Mouse (Mus musculus) heart, embryonic 14.5 days (tissue): ENCODE measurements at regions not wholly inside any gene's neighbourhood (a gene's known extent, or its start where the extent isn't known, plus 50 kb on each side); places are given as distances from the start of the nearest gene placed in this dataset.
A peak's percentile ranks its signal among the peaks of the same experiment; 100 is the strongest.

ENCODE experiments used
- ATAC-seq: fragments of 200-750 bp; cut with Nextera tagmentation; 2 replicates; pipeline ENCODE4 v1.8.0; 2017; ENCODE audit warnings: low read depth, moderate TSS enrichment; ENCODE audit not compliant: insufficient number of reproducible peaks, insufficient read depth, low FRiP score
- H3K27ac ChIP-seq, 2 experiments: fragments of 200-500 bp in 1 of 2; fragments of 300-500 bp in 1 of 2; sonication (generic) in 1 of 2; replicated peaks in 1 of 2; 2 replicates each; pipeline ENCODE4 v1.5.1; 2012 to 2014; ENCODE audit warnings: low read depth in 2 of 2, low read length in 2 of 2, control low read depth in 1 of 2, mild to moderate bottlenecking in 1 of 2, mixed read lengths in 1 of 2; ENCODE audit not compliant: control insufficient read depth in 1 of 2, insufficient read depth in 1 of 2
- H3K27me3 ChIP-seq: fragments of 300-500 bp; sonication (generic); 2 replicates; pipeline ENCODE4 v1.6.1; 2014; ENCODE audit warnings: mild to moderate bottlenecking, low read length, control low read depth; ENCODE audit not compliant: control insufficient read depth, insufficient read depth
- H3K36me3 ChIP-seq: fragments of 300-500 bp; sonication (generic); 2 replicates; pipeline ENCODE4 v1.6.1; 2014; ENCODE audit warnings: mild to moderate bottlenecking, control low read depth, low read length, mixed read lengths; ENCODE audit not compliant: control insufficient read depth, insufficient read depth
- H3K4me1 ChIP-seq, 2 experiments: fragments of 200-500 bp in 1 of 2; fragments of 300-500 bp in 1 of 2; sonication (generic) in 1 of 2; 2 replicates each; pipeline ENCODE4 v1.6.1; 2012 to 2014; ENCODE audit warnings: low read length in 2 of 2, control low read depth in 1 of 2, mixed read lengths in 1 of 2; ENCODE audit not compliant: control insufficient read depth in 2 of 2, insufficient read depth in 2 of 2
- H3K4me2 ChIP-seq: fragments of 300-500 bp; sonication (generic); 2 replicates; pipeline ENCODE4 v1.6.1; 2014; ENCODE audit warnings: mild to moderate bottlenecking, low read length
- H3K4me3 ChIP-seq, 2 experiments: fragments of 200-500 bp in 1 of 2; fragments of 300-500 bp in 1 of 2; sonication (generic) in 1 of 2; 2 replicates each; pipeline ENCODE4 v1.5.1; 2012 to 2014; ENCODE audit warnings: low read length in 2 of 2, mild to moderate bottlenecking in 2 of 2, control low read depth in 1 of 2, low read depth in 1 of 2, moderate library complexity in 1 of 2; ENCODE audit not compliant: control insufficient read depth in 1 of 2, insufficient read depth in 1 of 2
- H3K9ac ChIP-seq: fragments of 300-500 bp; sonication (generic); 2 replicates; pipeline ENCODE4 v1.6.1; 2014; ENCODE audit warnings: mild to moderate bottlenecking, low read length
- H3K9me3 ChIP-seq: fragments of 300-500 bp; sonication (generic); 2 replicates; pipeline ENCODE4 v1.6.1; 2016; ENCODE audit warnings: low read length, control low read depth; ENCODE audit not compliant: control insufficient read depth
- WGBS: fragments of 180-500 bp; shearing (Covaris S2); extraction: QIAGEN DNeasy Blood & Tissue Kit; methylation state at CpG from one replicate; pipeline ENCODE4 v1.1.7; 2014; 5-methylcytosine and 5-hydroxymethylcytosine counted together

DNA sequence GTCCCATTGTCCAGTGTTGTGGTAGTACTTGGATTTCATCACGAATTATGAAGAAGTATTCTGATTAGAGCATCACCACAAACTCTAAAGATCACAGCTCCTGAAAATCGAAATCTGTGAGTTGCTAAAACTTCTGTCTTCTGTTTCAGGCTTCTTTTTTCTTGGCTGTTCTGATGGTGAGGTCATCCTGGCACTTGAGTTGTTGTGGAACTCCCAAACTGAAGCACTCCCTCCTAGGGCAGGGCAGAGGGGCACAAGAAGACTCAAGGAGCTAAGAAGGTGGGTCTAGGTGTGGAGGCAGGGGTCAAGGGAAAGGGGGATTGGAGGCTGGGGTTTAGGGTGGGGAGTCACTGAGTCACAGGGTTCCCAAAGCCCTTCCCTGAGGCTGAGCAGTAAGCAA is 232.3 kb downstream of the Dact1 start:
- Histone ChIP-seq H3K27ac (no peak overlapping the region), H3K4me3 (no peak overlapping the region), H3K9ac (no peak overlapping the region), H3K36me3 (no peaks in the 10 kb centered on the region), H3K4me2 (no peak overlapping the region), H3K4me1 (peaks cover 11 to 21% of the 10 kb centered on the region in 2 experiments), H3K27me3 (no peaks in the 10 kb centered on the region), H3K9me3 (no peaks in the 10 kb centered on the region)
- 67% methylated on average over 2 of the region's 2 CpGs for WGBS
- no peak for ATAC-seq

DNA sequence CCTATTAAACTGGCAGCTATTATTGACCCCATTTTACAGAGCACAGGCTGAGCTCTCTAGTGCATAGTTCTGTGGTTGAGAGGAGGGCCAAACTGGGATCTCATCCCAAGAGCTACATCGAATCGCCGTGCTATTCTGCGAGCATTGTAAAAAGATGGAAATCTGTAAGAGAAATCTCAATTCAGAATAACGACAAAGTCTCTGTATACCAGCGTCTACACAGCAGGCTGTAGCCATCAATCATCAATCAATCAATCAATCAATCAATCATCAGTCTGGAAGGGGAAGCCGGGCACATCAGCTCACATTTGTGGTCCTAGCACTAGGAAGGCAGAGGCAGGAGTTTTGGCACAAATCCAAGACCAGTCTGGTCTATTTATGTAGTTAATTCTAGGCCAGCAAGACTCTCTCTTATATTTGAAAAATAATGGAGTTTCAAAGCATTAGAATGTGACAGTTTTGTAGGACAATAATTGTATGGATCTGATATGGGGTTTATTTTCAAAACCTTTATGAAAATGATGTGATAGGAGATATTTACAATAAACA is 234.0 kb downstream of the Dact1 start:
- Histone ChIP-seq H3K4me3 (no peak overlapping the region), H3K36me3 (no peaks in the 10 kb centered on the region), H3K9ac (no peak overlapping the region), H3K4me2 (0 out of 2 replicates have a peak overlapping the region, but pooled peaks have one; percentile 32), H3K9me3 (no peaks in the 10 kb centered on the region), H3K27me3 (no peaks in the 10 kb centered on the region), H3K4me1 (peaks cover 9 to 21% of the 10 kb centered on the region in 2 experiments), H3K27ac (peak overlapping the region; percentile 64 to 65; a peak in 3 of 4 replicates)
- no peak for ATAC-seq
- WGBS = 58% methylated on average over 7 of the region's 7 CpGs

DNA sequence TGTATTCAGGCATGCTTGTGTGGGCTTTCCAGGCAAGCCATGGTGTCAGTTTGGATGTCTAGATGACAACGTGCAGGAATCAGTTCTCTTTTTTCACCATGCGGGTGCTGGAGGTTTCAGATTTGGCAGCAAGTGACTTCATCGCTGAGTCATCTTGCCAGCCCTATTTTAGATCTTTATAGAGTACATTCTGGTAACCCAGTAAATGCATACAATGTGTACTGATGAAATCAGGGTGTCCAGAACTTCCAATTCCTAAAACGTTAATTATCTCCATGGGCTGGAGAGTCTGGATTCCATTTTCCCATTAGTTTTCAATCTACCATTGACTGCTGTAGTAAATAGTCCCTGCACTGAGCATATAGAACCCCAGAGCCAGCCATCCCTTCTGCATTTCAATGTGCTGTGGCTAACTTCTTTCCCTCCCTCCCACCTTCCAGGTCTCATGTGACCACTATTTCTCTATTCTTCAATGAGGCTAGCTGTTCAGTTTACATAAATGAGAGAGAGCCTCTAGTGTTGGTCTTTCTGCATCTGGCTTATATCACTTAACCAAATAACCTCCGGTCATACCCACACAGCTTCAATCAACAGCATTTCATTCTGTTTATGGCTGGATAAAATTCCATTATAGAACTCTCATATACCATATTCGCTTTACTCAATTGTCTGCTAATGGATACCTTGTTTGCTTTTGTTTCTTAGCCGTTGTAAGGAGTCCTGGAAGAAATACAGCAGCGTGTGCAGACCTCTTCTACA is 234.9 kb downstream of the Dact1 start:
- no peak for ATAC-seq
- WGBS = 42% methylated on average over 8 of the region's 8 CpGs
- Histone ChIP-seq H3K27ac (peak overlapping the region; percentile 64 to 65; a peak in 3 of 4 replicates), H3K4me2 (peak overlapping the region; percentile 32), H3K27me3 (no peaks in the 10 kb centered on the region), H3K4me1 (peaks cover 13 to 24% of the 10 kb centered on the region in 2 experiments), H3K36me3 (no peaks in the 10 kb centered on the region), H3K4me3 (no peak overlapping the region), H3K9me3 (no peaks in the 10 kb centered on the region), H3K9ac (no peak overlapping the region)

DNA sequence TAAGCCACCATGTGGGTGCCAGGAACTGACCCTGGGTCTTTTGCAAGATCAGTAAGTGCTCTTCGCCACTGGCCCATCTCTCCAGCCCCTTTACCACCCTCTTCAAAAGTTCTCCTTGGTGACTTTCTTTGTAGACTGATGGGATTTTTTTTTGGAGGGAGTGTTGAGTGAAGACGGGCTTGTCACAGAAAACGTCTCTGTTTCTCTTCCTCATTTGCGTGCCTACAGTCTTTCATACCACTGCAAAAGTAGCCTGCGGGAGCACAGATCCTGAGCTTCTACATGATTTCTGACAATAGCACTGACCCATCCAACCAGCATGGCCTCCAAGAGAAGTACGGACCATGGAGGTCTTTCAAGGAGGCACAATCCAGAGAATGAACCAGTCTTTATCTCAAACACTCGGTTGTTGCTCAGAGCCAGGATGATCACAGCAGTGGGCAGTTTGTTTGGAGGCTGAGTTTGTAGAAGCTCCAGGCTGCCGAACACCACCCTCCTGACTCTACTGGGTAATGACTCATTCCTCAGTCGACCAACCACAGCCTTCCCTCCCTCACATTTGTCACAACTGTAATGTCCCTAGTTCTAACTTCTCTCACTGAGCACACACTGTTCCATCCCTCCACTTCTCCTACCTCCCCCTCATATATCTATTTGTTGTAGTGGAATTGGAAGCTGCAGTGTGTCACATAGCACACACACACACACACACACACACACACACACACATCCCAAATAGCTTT is 237.0 kb downstream of the Dact1 start:
- Histone ChIP-seq H3K9me3 (no peaks in the 10 kb centered on the region), H3K4me1 (peaks cover 13 to 24% of the 10 kb centered on the region in 2 experiments), H3K4me2 (no peak overlapping the region), H3K9ac (no peak overlapping the region), H3K36me3 (no peaks in the 10 kb centered on the region), H3K27me3 (no peaks in the 10 kb centered on the region), H3K27ac (no peak overlapping the region), H3K4me3 (no peak overlapping the region)
- ATAC-seq = no peak
- 75% methylated on average over 9 of the region's 9 CpGs for WGBS

GRCm38 (mm10) chr12:71549336-71549735 is 239.7 kb downstream of the Dact1 start:
- H3K27ac ChIP-seq = no peak overlapping the region
- ATAC-seq = no peak
- WGBS = 22% methylated on average over 6 of the region's 6 CpGs
- H3K9ac ChIP-seq = no peak overlapping the region
- H3K27me3 ChIP-seq = no peaks in the 10 kb centered on the region
- H3K4me3 ChIP-seq = no peak overlapping the region
- H3K36me3 ChIP-seq = no peaks in the 10 kb centered on the region
- H3K9me3 ChIP-seq = no peaks in the 10 kb centered on the region
- peaks cover 5 to 11% of the 10 kb centered on the region in 2 experiments for H3K4me1 ChIP-seq
- H3K4me2 ChIP-seq = no peak overlapping the region

DNA sequence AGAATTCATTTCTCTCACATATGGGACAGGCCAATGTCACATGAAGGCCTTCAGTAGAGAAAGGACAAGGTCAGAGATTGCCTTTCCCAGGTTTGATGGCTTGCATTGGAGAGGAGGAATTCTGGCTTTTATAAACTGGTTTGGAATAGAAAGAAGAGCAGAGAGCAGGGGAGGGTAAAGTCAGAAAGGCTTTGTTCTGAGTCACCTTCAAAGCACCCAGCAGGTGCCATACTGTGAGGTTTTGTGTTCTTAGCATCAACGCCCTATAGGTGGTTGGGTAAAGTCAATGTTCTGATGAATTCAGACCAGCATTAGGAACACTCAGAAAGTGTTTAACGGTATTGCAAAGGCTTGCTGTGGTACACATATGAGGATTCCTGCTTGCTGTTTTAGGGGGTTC is 244.5 kb downstream of the Dact1 start:
- no peaks in the 10 kb centered on the region for H3K36me3 ChIP-seq
- no peak overlapping the region for H3K4me2 ChIP-seq
- no peak overlapping the region for H3K4me3 ChIP-seq
- H3K4me1 ChIP-seq = peaks cover 2% of the 10 kb centered on the region in 2 experiments; a peak in 3 of 4 replicates
- H3K9me3 ChIP-seq = no peaks in the 10 kb centered on the region
- no peak for ATAC-seq
- H3K9ac ChIP-seq = no peak overlapping the region
- WGBS = 71% methylated on average over 2 of the region's 2 CpGs
- no peaks in the 10 kb centered on the region for H3K27me3 ChIP-seq
- no peak overlapping the region for H3K27ac ChIP-seq

DNA sequence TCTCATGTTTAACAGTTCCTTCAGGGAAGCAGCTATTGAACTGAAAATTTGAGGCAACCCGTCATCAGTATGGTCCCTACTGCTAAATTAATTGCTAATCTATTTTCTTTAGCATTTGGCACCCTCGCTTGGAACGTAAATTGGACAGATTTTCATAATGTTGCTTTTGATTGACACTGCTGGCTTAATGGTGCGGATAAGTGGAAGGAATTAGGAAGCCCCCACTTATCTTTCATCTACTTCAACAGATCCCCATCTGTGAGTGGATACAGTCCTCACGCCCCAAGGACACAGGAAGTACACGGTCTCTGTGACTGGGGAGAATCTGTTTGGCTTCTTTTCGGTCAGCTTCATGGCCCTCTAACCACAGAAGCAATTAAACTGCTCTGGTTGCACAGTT is 251.6 kb downstream of the Dact1 start:
- Histone ChIP-seq H3K4me2 (no peak overlapping the region), H3K36me3 (no peaks in the 10 kb centered on the region), H3K9ac (no peak overlapping the region), H3K9me3 (no peaks in the 10 kb centered on the region), H3K4me1 (no peaks in the 10 kb centered on the region), H3K4me3 (no peak overlapping the region), H3K27ac (no peak overlapping the region), H3K27me3 (no peaks in the 10 kb centered on the region)
- no peak for ATAC-seq
- 76% methylated on average over 7 of the region's 7 CpGs for WGBS
